Mouse (Mus musculus) midbrain, postnatal 0 days (tissue): ENCODE data around the gene 2310046K23Rik. TPM values are rescaled to one million over a fixed set of nuclear protein-coding genes. Genes with fewer than 3 reads are reported as not detected.
A peak's percentile ranks its signal among the peaks of the same experiment; 100 is the strongest.

Experiments
- ATAC-seq: fragments of 200-750 bp; cut with Nextera tagmentation; 2 replicates; pipeline ENCODE4 v1.8.0; 2017; ENCODE audit warnings: moderate number of reproducible peaks, mild to moderate bottlenecking, moderate TSS enrichment, moderate library complexity; ENCODE audit not compliant: low FRiP score
- DNase-seq: peaks from one replicate; pipeline ENCODE4 v3.0.0-alpha.2; 2015; ENCODE audit warnings: low spot score
- H3K27ac ChIP-seq: fragments of 300-500 bp; sonication (generic); 2 replicates; pipeline ENCODE4 v1.5.1; 2014; ENCODE audit warnings: low read depth, mild to moderate bottlenecking, low read length, mixed read lengths
- H3K27me3 ChIP-seq: fragments of 300-500 bp; sonication (generic); 2 replicates; pipeline ENCODE4 v1.6.1; 2014; ENCODE audit warnings: low read length, control low read depth, mixed read lengths; ENCODE audit not compliant: insufficient read depth
- H3K36me3 ChIP-seq: fragments of 300-500 bp; sonication (generic); 2 replicates; pipeline ENCODE4 v1.6.1; 2014; ENCODE audit warnings: low read length, control low read depth, mixed read lengths; ENCODE audit not compliant: insufficient read depth
- H3K4me1 ChIP-seq: fragments of 300-500 bp; sonication (generic); 2 replicates; pipeline ENCODE4 v1.6.1; 2014; ENCODE audit warnings: mild to moderate bottlenecking, control low read depth, antibody characterized with exemption, low read length, mixed read lengths; ENCODE audit not compliant: insufficient read depth
- H3K4me2 ChIP-seq: fragments of 300-500 bp; sonication (generic); 2 replicates; pipeline ENCODE4 v1.6.1; 2014; ENCODE audit warnings: low read depth, mild to moderate bottlenecking, low read length, mixed read lengths; ENCODE audit not compliant: poor library complexity, severe bottlenecking
- H3K4me3 ChIP-seq: fragments of 300-500 bp; sonication (generic); 2 replicates; pipeline ENCODE4 v1.5.1; 2014; ENCODE audit warnings: low read depth, mild to moderate bottlenecking, low read length, moderate library complexity
- H3K9ac ChIP-seq: fragments of 300-500 bp; sonication (generic); replicated peaks from 2 replicates; pipeline ENCODE4 v1.6.1; 2014; ENCODE audit warnings: mild to moderate bottlenecking, low read length, moderate library complexity, mixed read lengths; ENCODE audit not compliant: poor library complexity, severe bottlenecking
- H3K9me3 ChIP-seq: fragments of 300-500 bp; sonication (generic); 2 replicates; pipeline ENCODE4 v1.6.1; 2016; ENCODE audit warnings: low read length, control low read depth
- CTCF ChIP-seq: IDR thresholded peaks from 2 replicates; pipeline ENCODE4 v1.5.1; 2016; ENCODE audit warnings: antibody characterized with exemption, mild to moderate bottlenecking
- WGBS: fragments of 180-500 bp; shearing (Covaris S2); extraction: QIAGEN DNeasy Blood & Tissue Kit; methylation state at CpG from one replicate; pipeline ENCODE4 v1.1.7; 2014; 5-methylcytosine and 5-hydroxymethylcytosine counted together
- polyA plus RNA-seq: library from polyadenylated mRNA; unstranded; fragments of >200 nt; fragmentation: Nextera tagmentation; extraction: Ambion mirVana; gene quantifications from 2 replicates; pipeline ENCODE4 v1.2.1, GENCODE M21; 2015
- total RNA-seq: library from RNA; depleted of rRNA; stranded (reverse); fragments of >200 nt; gene quantifications from 2 replicates; pipeline ENCODE4 v1.2.3, GENCODE M21; 2014; rRNA removed

2310046K23Rik gene
- total RNA-seq: not detected in 2 replicates
- polyA plus RNA-seq: not detected in 2 replicates

- no peak for DNase-seq
- WGBS: 94% methylated on average over 3 of the region's 3 CpGs
- Histone ChIP-seq H3K9ac (no peak within 1 kb of the TSS), H3K4me1 (no peaks in the 10 kb centered on the region), H3K4me3 (no peak within 1 kb of the TSS), H3K27me3 (no peaks in the 10 kb centered on the region), H3K4me2 (no peak within 1 kb of the TSS), H3K9me3 (no peaks in the 10 kb centered on the region), H3K36me3 (no peaks in the 10 kb centered on the region), H3K27ac (no peak within 1 kb of the TSS)
- ATAC-seq: no peak
- TF ChIP-seq CTCF: no peak
Observed at GRCm38 (mm10) chr3:92534411-92534810, at the start of gene 2310046K23Rik. 2310046K23Rik (minus strand) TSS chr3:92534511.

- no peak overlapping the region for H3K9ac ChIP-seq
- no peak overlapping the region for H3K27ac ChIP-seq
- no peak overlapping the region for H3K4me3 ChIP-seq
- no peaks in the 10 kb centered on the region for H3K9me3 ChIP-seq
- DNase-seq: no peak
- 0 out of 2 replicates have a peak, but pooled peaks have one; percentile 31 for ATAC-seq
- 43% methylated on average over 3 of the region's 3 CpGs for WGBS
- no peaks in the 10 kb centered on the region for H3K36me3 ChIP-seq
- H3K4me2 ChIP-seq: no peak overlapping the region
- H3K4me1 ChIP-seq: no peaks in the 10 kb centered on the region
- no peak for TF ChIP-seq CTCF
- H3K27me3 ChIP-seq: no peaks in the 10 kb centered on the region
Observed at GRCm38 (mm10) chr3:92583164-92583826, 49.0 kb upstream of the 2310046K23Rik start.

- 60% methylated on average over 1 of the region's 1 CpGs for WGBS
- Histone ChIP-seq H3K9me3 (no peaks in the 10 kb centered on the region), H3K27me3 (no peaks in the 10 kb centered on the region), H3K4me3 (no peak overlapping the region), H3K4me1 (no peaks in the 10 kb centered on the region), H3K27ac (no peak overlapping the region), H3K4me2 (no peak overlapping the region), H3K9ac (no peak overlapping the region), H3K36me3 (no peaks in the 10 kb centered on the region)
- TF ChIP-seq CTCF: no peak
- DNase-seq (no peak), ATAC-seq (no peak)
Observed at GRCm38 (mm10) chr3:92579508-92579907, 45.2 kb upstream of the 2310046K23Rik start.

GRCm38 (mm10) chr3:92578652-92579413, 44.5 kb upstream of the 2310046K23Rik start:
- Histone ChIP-seq H3K4me2 (no peak overlapping the region), H3K27ac (no peak overlapping the region), H3K9me3 (no peaks in the 10 kb centered on the region), H3K27me3 (no peaks in the 10 kb centered on the region), H3K4me1 (no peaks in the 10 kb centered on the region), H3K4me3 (no peak overlapping the region), H3K9ac (no peak overlapping the region), H3K36me3 (no peaks in the 10 kb centered on the region)
- no peak for ATAC-seq
- TF ChIP-seq CTCF: no peak
- 53% methylated on average over 4 of the region's 4 CpGs for WGBS
- no peak for DNase-seq

- ATAC-seq: no peak
- WGBS: 88% methylated on average over 1 of the region's 1 CpGs
Observed at GRCm38 (mm10) chr3:92573449-92574041, 39.2 kb upstream of the 2310046K23Rik start, which contains the start of gene Ivl. Ivl (minus strand) TSS chr3:92573735.

More at GRCm38 (mm10) chr3:92573449-92574041, 39.2 kb upstream of the 2310046K23Rik start, which contains the start of gene Ivl:
- Histone ChIP-seq H3K27me3 (no peaks in the 10 kb centered on the region), H3K4me2 (no peak within 1 kb of the TSS), H3K27ac (no peak within 1 kb of the TSS), H3K4me3 (no peak within 1 kb of the TSS), H3K4me1 (no peaks in the 10 kb centered on the region), H3K9ac (no peak within 1 kb of the TSS), H3K36me3 (no peaks in the 10 kb centered on the region), H3K9me3 (no peaks in the 10 kb centered on the region)
- TF ChIP-seq CTCF: no peak
- DNase-seq: no peak
